Mouse (Mus musculus): ENCODE measurements at regions not wholly inside any gene's neighbourhood (a gene's known extent, or its start where the extent isn't known, plus 50 kb on each side); places are given as distances from the start of the nearest gene placed in this dataset.

DNA sequence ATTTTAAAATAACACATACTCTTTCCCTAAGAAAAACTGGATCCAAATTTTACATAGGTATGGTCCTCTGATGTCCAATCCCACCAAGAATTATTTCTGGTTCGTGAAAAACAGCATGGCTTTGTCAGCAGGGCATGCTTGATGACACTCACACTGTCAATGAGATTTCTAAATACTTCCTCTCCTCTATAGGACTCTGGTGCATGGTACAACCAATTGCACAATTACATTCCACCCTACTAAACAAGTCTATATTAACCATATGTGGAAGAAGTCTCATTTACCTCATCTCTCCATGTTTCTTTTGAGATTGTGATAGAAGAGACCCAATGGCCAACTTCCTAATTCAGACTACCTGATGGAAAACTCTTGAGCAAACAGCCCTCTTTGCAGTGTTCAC is 81.2 kb upstream of the Elmo1 start:
- no peak overlapping the region for H3K4me2 ChIP-seq (replicated peaks; ENCODE audit: low read depth, low read length)
- ATAC-seq (ENCODE audit: insufficient number of reproducible peaks, insufficient read depth, low FRiP score, low read depth), result no peak
- H3K36me3 ChIP-seq (ENCODE audit: control insufficient read depth, insufficient read depth, low read length), result no peaks in the 10 kb centered on the region
- WGBS, result 58% methylated on average over 1 of the region's 1 CpGs
- no peaks in the 10 kb centered on the region for H3K9me3 ChIP-seq (ENCODE audit: control insufficient read depth, low read depth, low read length)
- H3K9ac ChIP-seq (replicated peaks; ENCODE audit: low read depth, low read length), result no peak overlapping the region
- no peaks in the 10 kb centered on the region for H3K4me1 ChIP-seq (ENCODE audit: control insufficient read depth, insufficient read depth, low read length)
- no peak overlapping the region for H3K4me3 ChIP-seq (ENCODE audit: low read depth, low read length)
- no peaks in the 10 kb centered on the region for H3K27me3 ChIP-seq (ENCODE audit: control insufficient read depth, insufficient read depth, low read length)
- no peak overlapping the region for H3K27ac ChIP-seq (ENCODE audit: low read length)

DNA sequence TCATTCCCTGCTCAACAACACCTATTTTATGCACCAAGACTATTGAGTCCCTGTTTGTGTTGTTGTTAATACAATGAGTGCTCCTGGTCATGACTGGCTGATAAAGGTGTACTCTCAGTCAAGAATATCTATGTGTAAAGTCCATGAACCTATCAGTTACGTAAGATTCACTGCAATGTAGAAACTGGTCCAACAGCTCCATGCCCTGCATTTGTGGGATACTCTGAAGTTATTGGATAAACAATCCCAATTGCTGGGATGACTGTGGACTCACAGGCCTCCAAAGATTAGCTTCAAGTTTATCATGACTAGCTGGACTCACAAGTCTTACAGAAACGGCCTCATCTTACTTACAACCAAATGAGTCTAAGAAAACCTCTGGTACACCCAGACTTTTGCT is 82.8 kb upstream of the Elmo1 start:
- H3K36me3 ChIP-seq (ENCODE audit: control insufficient read depth, insufficient read depth, low read length), result no peaks in the 10 kb centered on the region
- H3K9ac ChIP-seq (replicated peaks; ENCODE audit: low read depth, low read length), result no peak overlapping the region
- H3K27ac ChIP-seq (ENCODE audit: low read length), result no peak overlapping the region
- H3K27me3 ChIP-seq (ENCODE audit: control insufficient read depth, insufficient read depth, low read length), result no peaks in the 10 kb centered on the region
- no peak overlapping the region for H3K4me3 ChIP-seq (ENCODE audit: low read depth, low read length)
- H3K4me2 ChIP-seq (replicated peaks; ENCODE audit: low read depth, low read length), result no peak overlapping the region
- H3K9me3 ChIP-seq (ENCODE audit: control insufficient read depth, low read depth, low read length), result no peaks in the 10 kb centered on the region
- 83% methylated on average over 2 of the region's 2 CpGs for WGBS
- no peaks in the 10 kb centered on the region for H3K4me1 ChIP-seq (ENCODE audit: control insufficient read depth, insufficient read depth, low read length)
- ATAC-seq (ENCODE audit: insufficient number of reproducible peaks, insufficient read depth, low FRiP score, low read depth), result no peak

DNA sequence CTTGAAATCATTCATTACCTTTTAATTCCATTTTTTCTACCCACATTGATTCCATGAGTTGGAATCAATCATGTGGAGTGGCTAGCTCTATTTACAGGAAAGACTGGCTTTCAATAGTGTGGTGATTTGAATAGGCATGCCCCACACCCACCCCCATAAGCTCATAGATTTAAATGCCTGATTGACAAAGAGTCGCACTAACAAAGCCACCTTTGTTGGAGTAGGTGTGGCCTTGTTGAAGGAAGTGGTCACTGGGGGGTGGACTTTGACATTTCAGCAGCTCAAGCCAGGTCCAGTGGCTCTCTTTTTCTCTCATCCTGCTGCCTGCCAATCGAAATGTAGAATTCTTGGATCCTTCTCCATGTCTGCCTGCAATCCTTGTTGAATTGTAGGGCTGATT is 92.8 kb upstream of the Elmo1 start:
- Histone ChIP-seq H3K4me1 (ENCODE audit: control insufficient read depth, insufficient read depth, low read length) (no peaks in the 10 kb centered on the region), H3K36me3 (ENCODE audit: control insufficient read depth, insufficient read depth, low read length) (no peaks in the 10 kb centered on the region), H3K9ac (replicated peaks; ENCODE audit: low read depth, low read length) (no peak overlapping the region), H3K27ac (ENCODE audit: low read length) (no peak overlapping the region), H3K9me3 (ENCODE audit: control insufficient read depth, low read depth, low read length) (no peaks in the 10 kb centered on the region), H3K4me2 (replicated peaks; ENCODE audit: low read depth, low read length) (no peak overlapping the region), H3K27me3 (ENCODE audit: control insufficient read depth, insufficient read depth, low read length) (no peaks in the 10 kb centered on the region), H3K4me3 (ENCODE audit: low read depth, low read length) (no peak overlapping the region)
- no peak for ATAC-seq (ENCODE audit: insufficient number of reproducible peaks, insufficient read depth, low FRiP score, low read depth)
- 71% methylated on average over 2 of the region's 2 CpGs for WGBS

GRCm38 (mm10) chr13:19975621-19976020 is 114.8 kb upstream of the Elmo1 start:
- Histone ChIP-seq H3K4me1 (ENCODE audit: control insufficient read depth, insufficient read depth, low read length) (no peaks in the 10 kb centered on the region), H3K27ac (ENCODE audit: low read length) (no peak overlapping the region), H3K27me3 (ENCODE audit: control insufficient read depth, insufficient read depth, low read length) (no peaks in the 10 kb centered on the region), H3K9ac (replicated peaks; ENCODE audit: low read depth, low read length) (no peak overlapping the region), H3K4me3 (ENCODE audit: low read depth, low read length) (no peak overlapping the region), H3K9me3 (ENCODE audit: control insufficient read depth, low read depth, low read length) (no peaks in the 10 kb centered on the region), H3K4me2 (replicated peaks; ENCODE audit: low read depth, low read length) (no peak overlapping the region), H3K36me3 (ENCODE audit: control insufficient read depth, insufficient read depth, low read length) (no peaks in the 10 kb centered on the region)
- no peak for ATAC-seq (ENCODE audit: insufficient number of reproducible peaks, insufficient read depth, low FRiP score, low read depth)

GRCm38 (mm10) chr13:19966566-19966965 is 123.8 kb upstream of the Elmo1 start:
- Histone ChIP-seq H3K4me3 (ENCODE audit: low read depth, low read length) (no peak overlapping the region), H3K4me1 (ENCODE audit: control insufficient read depth, insufficient read depth, low read length) (no peaks in the 10 kb centered on the region), H3K9ac (replicated peaks; ENCODE audit: low read depth, low read length) (no peak overlapping the region), H3K27ac (ENCODE audit: low read length) (no peak overlapping the region), H3K4me2 (replicated peaks; ENCODE audit: low read depth, low read length) (no peak overlapping the region), H3K36me3 (ENCODE audit: control insufficient read depth, insufficient read depth, low read length) (no peaks in the 10 kb centered on the region), H3K27me3 (ENCODE audit: control insufficient read depth, insufficient read depth, low read length) (no peaks in the 10 kb centered on the region), H3K9me3 (ENCODE audit: control insufficient read depth, low read depth, low read length) (no peaks in the 10 kb centered on the region)
- WGBS, result 71% methylated on average over 1 of the region's 1 CpGs
- ATAC-seq (ENCODE audit: insufficient number of reproducible peaks, insufficient read depth, low FRiP score, low read depth), result no peak

- H3K27ac ChIP-seq (ENCODE audit: low read length), result no peak overlapping the region
- H3K4me1 ChIP-seq (ENCODE audit: control insufficient read depth, insufficient read depth, low read length), result no peaks in the 10 kb centered on the region
- H3K4me2 ChIP-seq (replicated peaks; ENCODE audit: low read depth, low read length), result no peak overlapping the region
- WGBS, result 37% methylated on average over 3 of the region's 3 CpGs
- no peak overlapping the region for H3K9ac ChIP-seq (replicated peaks; ENCODE audit: low read depth, low read length)
- H3K27me3 ChIP-seq (ENCODE audit: control insufficient read depth, insufficient read depth, low read length), result no peaks in the 10 kb centered on the region
- no peaks in the 10 kb centered on the region for H3K36me3 ChIP-seq (ENCODE audit: control insufficient read depth, insufficient read depth, low read length)
- H3K4me3 ChIP-seq (ENCODE audit: low read depth, low read length), result no peak overlapping the region
- ATAC-seq (ENCODE audit: insufficient number of reproducible peaks, insufficient read depth, low FRiP score, low read depth), result no peak
- H3K9me3 ChIP-seq (ENCODE audit: control insufficient read depth, low read depth, low read length), result no peaks in the 10 kb centered on the region
These were observed 127.4 kb upstream of the Elmo1 start for GRCm38 (mm10) chr13:19963031-19963430.

DNA sequence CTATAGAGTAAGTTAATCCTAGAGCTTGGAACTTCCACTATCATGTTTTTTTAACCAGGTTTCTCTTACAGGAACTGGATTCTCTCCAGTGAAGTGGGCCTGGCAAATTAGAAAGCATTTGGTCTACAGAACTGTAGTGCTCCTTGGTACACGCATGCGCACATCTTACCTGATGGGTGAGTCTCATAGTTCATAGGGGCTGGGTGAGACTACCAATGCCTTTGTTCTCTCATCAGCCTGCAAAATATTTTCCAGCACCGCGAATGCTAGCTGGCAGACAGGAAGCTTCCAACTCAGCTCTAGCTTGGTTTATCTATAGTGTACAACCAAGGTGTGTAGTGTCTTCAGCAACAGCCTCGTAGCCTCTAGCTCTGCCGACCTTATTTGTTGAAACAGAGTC is 104.7 kb upstream of the Gpr141 start:
- Histone ChIP-seq H3K27me3 (ENCODE audit: control insufficient read depth, insufficient read depth, low read length) (no peaks in the 10 kb centered on the region), H3K4me1 (ENCODE audit: control insufficient read depth, insufficient read depth, low read length) (no peaks in the 10 kb centered on the region), H3K9me3 (ENCODE audit: control insufficient read depth, low read depth, low read length) (no peaks in the 10 kb centered on the region), H3K9ac (replicated peaks; ENCODE audit: low read depth, low read length) (no peak overlapping the region), H3K36me3 (ENCODE audit: control insufficient read depth, insufficient read depth, low read length) (no peaks in the 10 kb centered on the region), H3K4me3 (ENCODE audit: low read depth, low read length) (no peak overlapping the region), H3K4me2 (replicated peaks; ENCODE audit: low read depth, low read length) (no peak overlapping the region), H3K27ac (ENCODE audit: low read length) (no peak overlapping the region)
- ATAC-seq (ENCODE audit: insufficient number of reproducible peaks, insufficient read depth, low FRiP score, low read depth), result no peak
- WGBS, result 96% methylated on average over 6 of the region's 6 CpGs

DNA sequence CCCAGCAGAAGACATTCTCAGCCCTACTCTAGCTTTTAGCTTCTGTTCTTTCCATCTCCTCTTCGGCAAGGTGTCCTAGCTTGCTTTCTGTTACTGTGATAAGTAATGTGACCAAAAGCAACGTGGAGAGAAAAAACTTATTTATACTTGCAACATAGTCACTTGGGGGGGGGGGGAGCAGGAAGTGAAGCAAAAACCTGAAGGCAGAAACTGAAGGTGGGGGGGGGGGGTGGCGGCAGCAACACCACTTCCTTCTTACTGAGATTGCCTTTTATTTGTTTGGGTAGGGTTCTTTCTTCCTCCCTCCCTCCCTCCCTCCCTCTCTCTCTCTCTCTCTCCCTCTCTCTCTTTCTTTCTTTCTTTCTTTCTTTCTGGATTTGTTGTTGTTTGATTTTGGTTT is 103.8 kb upstream of the Gpr141 start:
- Histone ChIP-seq H3K27ac (ENCODE audit: low read length) (no peak overlapping the region), H3K4me2 (replicated peaks; ENCODE audit: low read depth, low read length) (no peak overlapping the region), H3K27me3 (ENCODE audit: control insufficient read depth, insufficient read depth, low read length) (no peaks in the 10 kb centered on the region), H3K36me3 (ENCODE audit: control insufficient read depth, insufficient read depth, low read length) (no peaks in the 10 kb centered on the region), H3K4me3 (ENCODE audit: low read depth, low read length) (no peak overlapping the region), H3K9me3 (ENCODE audit: control insufficient read depth, low read depth, low read length) (no peaks in the 10 kb centered on the region), H3K4me1 (ENCODE audit: control insufficient read depth, insufficient read depth, low read length) (no peaks in the 10 kb centered on the region), H3K9ac (replicated peaks; ENCODE audit: low read depth, low read length) (no peak overlapping the region)
- WGBS, result 88% methylated on average over 3 of the region's 3 CpGs
- no peak for ATAC-seq (ENCODE audit: insufficient number of reproducible peaks, insufficient read depth, low FRiP score, low read depth)

GRCm38 (mm10) chr13:19921084-19921827 is 97.2 kb upstream of the Gpr141 start:
- 86% methylated on average over 1 of the region's 1 CpGs for WGBS
- Histone ChIP-seq H3K36me3 (ENCODE audit: control insufficient read depth, insufficient read depth, low read length) (no peaks in the 10 kb centered on the region), H3K27me3 (ENCODE audit: control insufficient read depth, insufficient read depth, low read length) (no peaks in the 10 kb centered on the region), H3K9ac (replicated peaks; ENCODE audit: low read depth, low read length) (no peak overlapping the region), H3K27ac (ENCODE audit: low read length) (no peak overlapping the region), H3K4me2 (replicated peaks; ENCODE audit: low read depth, low read length) (no peak overlapping the region), H3K9me3 (ENCODE audit: control insufficient read depth, low read depth, low read length) (no peaks in the 10 kb centered on the region), H3K4me3 (ENCODE audit: low read depth, low read length) (no peak overlapping the region), H3K4me1 (ENCODE audit: control insufficient read depth, insufficient read depth, low read length) (no peaks in the 10 kb centered on the region)
- ATAC-seq (ENCODE audit: insufficient number of reproducible peaks, insufficient read depth, low FRiP score, low read depth), result no peak
